Comparison of ENCODE assay signal across 23 mouse cellular contexts in the genomic region with DNA sequence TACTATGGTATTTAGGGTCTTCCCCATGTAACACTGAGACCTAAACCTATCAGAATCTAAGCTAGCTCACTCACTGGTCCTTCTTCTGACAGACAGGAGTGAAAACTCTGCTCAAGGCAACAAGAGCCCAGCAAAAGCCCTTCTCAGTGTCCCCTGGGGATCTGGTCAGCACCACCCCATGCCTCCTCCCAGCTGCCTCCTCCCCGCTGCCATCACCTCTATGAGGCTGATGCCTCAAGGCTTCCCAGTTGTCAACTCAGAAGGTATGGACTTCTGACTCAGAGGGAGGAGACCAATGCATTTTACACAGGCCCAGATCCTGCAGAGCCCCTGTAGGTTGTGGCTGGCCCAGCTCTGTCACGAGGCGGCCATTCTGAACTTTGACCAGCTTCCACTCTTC. TPM values are rescaled to one million over a fixed set of nuclear protein-coding genes. Genes with fewer than 3 reads are reported as not detected.
DNase-seq lines count a peak whose midpoint lies in the region; ATAC-seq and TF ChIP-seq lines count a peak whose summit lies in the region.
"Had no signal": no experiment of that assay in that cellular context is flagged by ENCODE, and none has a peak within 500 bp of the region (broad histone marks: within the 10 kb centered on the region; RNA-seq: fewer than 3 reads in every experiment).

No protein-coding gene starts in this region.

- H3K27ac ChIP-seq in limb, embryonic 14.5 days (replicated peaks; ENCODE audit: low read depth, low read length) = no peak overlapping the region
- no peak overlapping the region for H3K27ac ChIP-seq in limb, embryonic 10.5 days
- H3K27ac ChIP-seq in liver, embryonic 13.5 days = no peak overlapping the region
- no peak overlapping the region for H3K27ac ChIP-seq in liver, postnatal 0 days (ENCODE audit: low read depth)
- no peak overlapping the region for H3K27ac ChIP-seq in embryonic facial prominence, embryonic 10.5 days (replicated peaks)
- H3K27ac ChIP-seq: embryonic facial prominence, embryonic 13.5 days; embryonic facial prominence, embryonic 15.5 days; forebrain, embryonic 10.5 days; forebrain, embryonic 12.5 days had no signal

- peaks cover 40% of the 10 kb centered on the region for H3K36me3 ChIP-seq in limb, embryonic 14.5 days (ENCODE audit: control insufficient read depth, insufficient read depth, low read length)
- H3K36me3 ChIP-seq in limb, embryonic 10.5 days = peaks cover 68% of the 10 kb centered on the region
- H3K36me3 ChIP-seq in liver, embryonic 13.5 days = peaks cover 60% of the 10 kb centered on the region
- H3K36me3 ChIP-seq in liver, postnatal 0 days (replicated peaks; ENCODE audit: insufficient read depth, low read length) = peaks cover 38% of the 10 kb centered on the region
- peaks cover 69% of the 10 kb centered on the region for H3K36me3 ChIP-seq in embryonic facial prominence, embryonic 10.5 days (replicated peaks)

- H3K27me3 ChIP-seq in limb, embryonic 14.5 days (ENCODE audit: control insufficient read depth, insufficient read depth, low read length) = no peaks in the 10 kb centered on the region
- H3K27me3 ChIP-seq in limb, embryonic 10.5 days (ENCODE audit: low read depth, poor library complexity, severe bottlenecking) = no peaks in the 10 kb centered on the region
- H3K27me3 ChIP-seq in liver, embryonic 13.5 days = no peaks in the 10 kb centered on the region
- H3K27me3 ChIP-seq in liver, postnatal 0 days (ENCODE audit: insufficient read depth, low read length) = no peaks in the 10 kb centered on the region
- H3K27me3 ChIP-seq in embryonic facial prominence, embryonic 10.5 days (replicated peaks; ENCODE audit: low read depth, poor library complexity, severe bottlenecking) = no peaks in the 10 kb centered on the region
- H3K27me3 ChIP-seq: embryonic facial prominence, embryonic 13.5 days; embryonic facial prominence, embryonic 15.5 days; forebrain, embryonic 12.5 days had no signal

- no peak overlapping the region for H3K4me2 ChIP-seq in limb, embryonic 14.5 days (replicated peaks; ENCODE audit: low read depth, low read length, severe bottlenecking)
- H3K4me2 ChIP-seq in liver, embryonic 13.5 days = peak overlapping the region; percentile 5; the same call in 1 of the 2 replicates
- no peak overlapping the region for H3K4me2 ChIP-seq in liver, postnatal 0 days (ENCODE audit: low read depth, low read length)
- H3K4me2 ChIP-seq: embryonic facial prominence, embryonic 13.5 days; embryonic facial prominence, embryonic 15.5 days; forebrain, embryonic 12.5 days had no signal

- no peak for DNase-seq in limb, embryonic 14.5 days (ENCODE audit: low spot score)
- DNase-seq in limb, embryonic 10.5 days (ENCODE audit: low spot score) = no peak
- no peak for DNase-seq in liver, embryonic 13.5 days
- DNase-seq in liver, postnatal 0 days = no peak
- DNase-seq in 3T3-L1 (ENCODE audit: low read depth, low spot score) = peak; percentile 35
- peak; percentile 80 for DNase-seq in yolk sac, embryonic 10.5 days (ENCODE audit: low spot score)
- DNase-seq in retina, postnatal 1 day = no peak
- no peak for DNase-seq in embryonic facial prominence, embryonic 10.5 days (ENCODE audit: low spot score)
- DNase-seq: adrenal gland, adult 8-10 months; adrenal gland, postnatal 14 days; adrenal gland, postnatal 36 days; cerebellum, adult 11-12 months; cerebellum, adult 2 months; cerebellum, adult 9-10 months; cerebellum, postnatal 10 days; cerebellum, postnatal 25 days had no signal

- no peak for TF ChIP-seq CTCF in liver, postnatal 0 days (IDR thresholded peaks at IDR 0.05; ENCODE audit: low read depth)

- peaks cover 14% of the 10 kb centered on the region for H3K4me1 ChIP-seq in limb, embryonic 14.5 days (ENCODE audit: control insufficient read depth, insufficient read depth, low read length)
- peaks cover 25% of the 10 kb centered on the region for H3K4me1 ChIP-seq in limb, embryonic 10.5 days
- H3K4me1 ChIP-seq in liver, embryonic 13.5 days (replicated peaks) = peaks cover 51% of the 10 kb centered on the region
- peaks cover 22% of the 10 kb centered on the region for H3K4me1 ChIP-seq in liver, postnatal 0 days (ENCODE audit: insufficient read depth)
- peaks cover 30% of the 10 kb centered on the region for H3K4me1 ChIP-seq in embryonic facial prominence, embryonic 10.5 days

- no peak for TF ChIP-seq POLR2A in limb, embryonic 14.5 days (IDR thresholded peaks at IDR 0.05; ENCODE audit: borderline replicate concordance, extremely low read depth, insufficient read depth, insufficient read length)

- no peak overlapping the region for H3K4me3 ChIP-seq in limb, embryonic 14.5 days (replicated peaks; ENCODE audit: low read length)
- H3K4me3 ChIP-seq in limb, embryonic 10.5 days = no peak overlapping the region
- no peak overlapping the region for H3K4me3 ChIP-seq in liver, embryonic 13.5 days (replicated peaks)
- no peak overlapping the region for H3K4me3 ChIP-seq in liver, postnatal 0 days (ENCODE audit: low read depth, low read length)
- H3K4me3 ChIP-seq in embryonic facial prominence, embryonic 10.5 days = no peak overlapping the region
- H3K4me3 ChIP-seq: embryonic facial prominence, embryonic 13.5 days; embryonic facial prominence, embryonic 15.5 days; forebrain, embryonic 10.5 days; forebrain, embryonic 12.5 days had no signal

- H3K9ac ChIP-seq in limb, embryonic 14.5 days (ENCODE audit: low read depth, low read length, severe bottlenecking) = 0 out of 2 replicates have a peak overlapping the region, but pooled peaks have one; percentile 2
- H3K9ac ChIP-seq in liver, embryonic 13.5 days = no peak overlapping the region; the same call in 1 of the 2 replicates
- no peak overlapping the region for H3K9ac ChIP-seq in liver, postnatal 0 days (replicated peaks)
- H3K9ac ChIP-seq: embryonic facial prominence, embryonic 13.5 days; embryonic facial prominence, embryonic 15.5 days; forebrain, embryonic 12.5 days had no signal

- no peak for TF ChIP-seq EP300 in liver, postnatal 0 days (IDR thresholded peaks at IDR 0.05; ENCODE audit: low read depth)

- H3K9me3 ChIP-seq in limb, embryonic 14.5 days (ENCODE audit: control insufficient read depth, low read length) = no peaks in the 10 kb centered on the region
- no peaks in the 10 kb centered on the region for H3K9me3 ChIP-seq in limb, embryonic 10.5 days (replicated peaks)
- H3K9me3 ChIP-seq in liver, embryonic 13.5 days (replicated peaks) = no peaks in the 10 kb centered on the region
- no peaks in the 10 kb centered on the region for H3K9me3 ChIP-seq in liver, postnatal 0 days (ENCODE audit: low read length)
- no peaks in the 10 kb centered on the region for H3K9me3 ChIP-seq in embryonic facial prominence, embryonic 10.5 days
- H3K9me3 ChIP-seq: embryonic facial prominence, embryonic 13.5 days; embryonic facial prominence, embryonic 15.5 days; forebrain, embryonic 10.5 days; forebrain, embryonic 12.5 days had no signal

- 92% methylated on average over 3 of the region's 3 CpGs for WGBS in limb, embryonic 14.5 days
- WGBS in limb, embryonic 10.5 days = 86% methylated on average over 3 of the region's 3 CpGs
- 82% methylated on average over 3 of the region's 3 CpGs for WGBS in liver, embryonic 13.5 days (ENCODE audit: insufficient replicate concordance)
- 80% methylated on average over 3 of the region's 3 CpGs for WGBS in liver, postnatal 0 days (ENCODE audit: insufficient replicate concordance)
- WGBS in embryonic facial prominence, embryonic 10.5 days = 86% methylated on average over 3 of the region's 3 CpGs

- no peak for ATAC-seq in limb, embryonic 14.5 days (ENCODE audit: low FRiP score, low read depth)
- ATAC-seq in liver, embryonic 13.5 days (ENCODE audit: low read depth) = no peak
- ATAC-seq in liver, postnatal 0 days = no peak
- ATAC-seq: activated CD4-positive, CD25-positive, alpha-beta regulatory T cell, adult 4 months; forebrain, embryonic 14.5 days; forebrain, embryonic 16.5 days had no signal

RNA-seq across cellular contexts. Expression of gene Rcc1, which starts 12.0 kb away (rescaled TPM):
- 38.7 and 39.4 TPM in 2 replicates for polyA plus RNA-seq in limb, embryonic 14.5 days (2012; rRNA removed)
- 41.3 and 42.0 TPM in 2 replicates for polyA plus RNA-seq in limb, embryonic 14.5 days (2014; fragmentation: Nextera tagmentation; extraction: Ambion mirVana)
- polyA plus RNA-seq in limb, embryonic 10.5 days (2016; fragmentation: Nextera tagmentation; extraction: Ambion mirVana) = 162 and 192 TPM in 2 replicates
- polyA plus RNA-seq in liver, embryonic 13.5 days (2015; fragmentation: Nextera tagmentation; extraction: Ambion mirVana) = 79.4 and 80.2 TPM in 2 replicates
- 21.3 and 25.6 TPM in 2 replicates for polyA plus RNA-seq in liver, postnatal 0 days (2015; fragmentation: Nextera tagmentation; extraction: Ambion mirVana)
- 160 and 172 TPM in 2 replicates for polyA plus RNA-seq in embryonic facial prominence, embryonic 10.5 days (2016; fragmentation: Nextera tagmentation; extraction: Ambion mirVana)

RNA-seq across cellular contexts. Expression of gene Trnau1ap, which starts 12.1 kb away (rescaled TPM):
- polyA plus RNA-seq in limb, embryonic 14.5 days (2012; rRNA removed) = 30.4 and 36.6 TPM in 2 replicates
- polyA plus RNA-seq in limb, embryonic 14.5 days (2014; fragmentation: Nextera tagmentation; extraction: Ambion mirVana) = 74.4 and 77.5 TPM in 2 replicates
- 89.2 and 90.1 TPM in 2 replicates for polyA plus RNA-seq in limb, embryonic 10.5 days (2016; fragmentation: Nextera tagmentation; extraction: Ambion mirVana)
- polyA plus RNA-seq in liver, embryonic 13.5 days (2015; fragmentation: Nextera tagmentation; extraction: Ambion mirVana) = 43.1 and 45.3 TPM in 2 replicates
- 30.4 and 33.8 TPM in 2 replicates for polyA plus RNA-seq in liver, postnatal 0 days (2015; fragmentation: Nextera tagmentation; extraction: Ambion mirVana)
- polyA plus RNA-seq in embryonic facial prominence, embryonic 10.5 days (2016; fragmentation: Nextera tagmentation; extraction: Ambion mirVana) = 83.5 and 83.8 TPM in 2 replicates

RNA-seq across cellular contexts. Expression of gene Rab42, which starts 38.3 kb away (rescaled TPM):
- polyA plus RNA-seq in limb, embryonic 14.5 days (2012; rRNA removed) = 2.0 TPM in 2 replicates
- 1.0 and 1.2 TPM in 2 replicates for polyA plus RNA-seq in limb, embryonic 14.5 days (2014; fragmentation: Nextera tagmentation; extraction: Ambion mirVana)
- polyA plus RNA-seq in limb, embryonic 10.5 days (2016; fragmentation: Nextera tagmentation; extraction: Ambion mirVana) = 0.68 and 1.4 TPM in 2 replicates
- polyA plus RNA-seq in liver, embryonic 13.5 days (2015; fragmentation: Nextera tagmentation; extraction: Ambion mirVana) = 0.44 and 1.2 TPM in 2 replicates
- 0.30 and 0.73 TPM in 2 replicates for polyA plus RNA-seq in liver, postnatal 0 days (2015; fragmentation: Nextera tagmentation; extraction: Ambion mirVana)
- polyA plus RNA-seq in embryonic facial prominence, embryonic 10.5 days (2016; fragmentation: Nextera tagmentation; extraction: Ambion mirVana) = 1.3 and 1.8 TPM in 2 replicates
- polyA plus RNA-seq: activated CD4-positive, CD25-positive, alpha-beta regulatory T cell, adult 4 months had no signal

Comparison
In these comparisons a context has a peak if more than half of its experiments do, and no peak if none do; other contexts are left out.
1. DNase-seq: peak in 3T3-L1 (single experiment) and yolk sac, embryonic 10.5 days (single experiment); none in limb, embryonic 14.5 days (single experiment), limb, embryonic 10.5 days (single experiment), liver, embryonic 13.5 days (single experiment), liver, postnatal 0 days (single experiment), retina, postnatal 1 day (single experiment) and embryonic facial prominence, embryonic 10.5 days (single experiment).